Mouse (Mus musculus) heart, adult 2 months (tissue): Measurements from ENCODE around the gene Plekha8. TPM values are rescaled to one million over a fixed set of nuclear protein-coding genes. Genes with fewer than 3 reads are reported as not detected.

Experiments used
- DNase-seq, 2 experiments: peaks; one replicate each; pipeline ENCODE4 v3.0.0; 2021
- H3K27ac ChIP-seq: fragments of 200-600 bp; 2 replicates; pipeline ENCODE4 v1.8.1; 2022
- H3K27me3 ChIP-seq: fragments of 200-500 bp; 2 replicates; pipeline ENCODE4 v1.6.1; 2012; ENCODE audit warnings: mild to moderate bottlenecking, low read length, inconsistent platforms, mixed read lengths; ENCODE audit not compliant: control insufficient read depth, insufficient read depth
- H3K36me3 ChIP-seq: fragments of 200-500 bp; 2 replicates; pipeline ENCODE4 v1.6.1; 2012; ENCODE audit warnings: low read length, inconsistent platforms; ENCODE audit not compliant: control insufficient read depth, insufficient read depth
- H3K4me1 ChIP-seq: fragments of 200-500 bp; 2 replicates; pipeline ENCODE4 v1.6.1; 2011; ENCODE audit warnings: low read length; ENCODE audit not compliant: control insufficient read depth, insufficient read depth
- H3K4me3 ChIP-seq: fragments of 200-600 bp; 2 replicates; pipeline ENCODE4 v1.8.1; 2022
- H3K79me2 ChIP-seq: fragments of 200-500 bp; replicated peaks from 2 replicates; pipeline ENCODE4 v1.6.1; 2012; ENCODE audit warnings: mild to moderate bottlenecking, inconsistent platforms, low read length, moderate library complexity, mixed read lengths; ENCODE audit not compliant: control insufficient read depth, insufficient read depth
- H3K9ac ChIP-seq: fragments of 200-500 bp; 2 replicates; pipeline ENCODE4 v1.6.1; 2012; ENCODE audit warnings: low read depth, mild to moderate bottlenecking, control low read depth, inconsistent platforms, low read length, mixed read lengths
- CTCF ChIP-seq: fragments of 200-600 bp; IDR thresholded peaks from 2 replicates; pipeline ENCODE4 v1.8.1; 2022; ENCODE audit warnings: antibody characterized with exemption, mild to moderate bottlenecking, moderate library complexity
- EP300 ChIP-seq: fragments of 200-500 bp; IDR thresholded peaks from 2 replicates; pipeline ENCODE4 v1.6.1; 2011; ENCODE audit warnings: low read depth, low read length, control low read depth; ENCODE audit not compliant: insufficient read depth
- POLR2A ChIP-seq: fragments of 200-500 bp; IDR thresholded peaks from 2 replicates; pipeline ENCODE4 v1.6.1; 2011; ENCODE audit warnings: mild to moderate bottlenecking, low read depth, low read length, control low read depth; ENCODE audit not compliant: insufficient read depth
- WGBS: fragments of 180-500 bp; shearing (Covaris S2); methylation state at CpG from one replicate; pipeline ENCODE4 v1.1.7; 2018; 5-methylcytosine and 5-hydroxymethylcytosine counted together
- intact Hi-C: fragments of 180-260 bp; cut with DNase I; formaldehyde crosslinking; loops from one replicate; pipeline ENCODE4 v1.15.1; 2025
- long read RNA-seq: library from polyadenylated mRNA; stranded (forward); transcript quantifications from one replicate; pipeline ENCODE4 v2.0.0, GENCODE M21; 2021
- polyA plus RNA-seq: library from polyadenylated mRNA; depleted of rRNA; stranded (reverse); fragments of >200 nt; gene quantifications from 2 replicates; pipeline ENCODE4 v1.2.3, GENCODE M21; 2012; rRNA removed
- total RNA-seq, 2 experiments: library from RNA; stranded (reverse); gene quantifications; 2 replicates each; pipeline ENCODE4 v1.2.3; 2021

Plekha8 gene
- total RNA-seq (1 to 10 TPM; 9.0 to 9.7 TPM), polyA plus RNA-seq (2.6 and 5.4 TPM in 2 replicates)
- long read RNA-seq, full-length matches to known transcripts, result 5 of 8 reads
- long read RNA-seq, partial matches to known transcripts, result 1 of 8 reads
- long read RNA-seq, other reads (novel, unspliced or antisense), result 2 of 8 reads

- intact Hi-C loops, result loop anchor here (5.0 to 10.0 kb wide), 2 partner anchors 200 to 223 kb away; partner anchors contain the start of gene Znrf2
- H3K27ac ChIP-seq, result peak within 1 kb of the TSS; percentile 81
- under 1% methylated on average over 47 of the region's 49 CpGs for whole genome bisulfite sequencing
- peaks cover 2% of the 10 kb centered on the region for H3K4me1 ChIP-seq
- H3K4me3 ChIP-seq, result peak within 1 kb of the TSS; percentile 91
- no peaks in the 10 kb centered on the region for H3K27me3 ChIP-seq
- no peaks in the 10 kb centered on the region for H3K79me2 ChIP-seq
- no peaks in the 10 kb centered on the region for H3K36me3 ChIP-seq
- TF ChIP-seq CTCF (peak; percentile 61), EP300 (0 out of 2 replicates have a peak, but pooled peaks have one; percentile 21), POLR2A (peak; percentile 46)
- peak within 1 kb of the TSS; percentile 92 for H3K9ac ChIP-seq
- DNase-seq, result peak; percentile 96 to 97
Measured at GRCm38 (mm10) chr6:54594469-54595329, at the start of gene Plekha8. Plekha8 (plus strand) TSS chr6:54595111.

GRCm38 (mm10) chr6:54548314-54549019 lies 46.4 kb upstream of the Plekha8 start:
- 40% methylated on average over 13 of the region's 13 CpGs for WGBS
- TF ChIP-seq CTCF (no peak), EP300 (no peak), POLR2A (no peak)

GRCm38 (mm10) chr6:54549311-54549710 lies 45.6 kb upstream of the Plekha8 start:
- H3K36me3 ChIP-seq, result no peaks in the 10 kb centered on the region
- H3K27ac ChIP-seq, result no peak overlapping the region
- intact Hi-C loops, result no loop called here
- no peak overlapping the region for H3K9ac ChIP-seq
- no peak for TF ChIP-seq EP300
- no peak for TF ChIP-seq CTCF
- no peak for TF ChIP-seq POLR2A
- H3K4me1 ChIP-seq, result peaks cover 3% of the 10 kb centered on the region; the same call in 1 of the 2 replicates
- no peaks in the 10 kb centered on the region for H3K79me2 ChIP-seq
- no peak for DNase-seq
- no peaks in the 10 kb centered on the region for H3K27me3 ChIP-seq
- no peak overlapping the region for H3K4me3 ChIP-seq
- 51% methylated on average over 4 of the region's 4 CpGs for WGBS

More at GRCm38 (mm10) chr6:54548314-54549019, 46.4 kb upstream of the Plekha8 start:
- H3K9ac ChIP-seq, result no peak overlapping the region
- no peaks in the 10 kb centered on the region for H3K79me2 ChIP-seq
- no peak overlapping the region for H3K4me3 ChIP-seq
- peaks cover 3% of the 10 kb centered on the region; the same call in 1 of the 2 replicates for H3K4me1 ChIP-seq
- no peak for DNase-seq
- H3K27me3 ChIP-seq, result no peaks in the 10 kb centered on the region
- H3K36me3 ChIP-seq, result no peaks in the 10 kb centered on the region
- no peak overlapping the region for H3K27ac ChIP-seq
- intact Hi-C loops, result no loop called here

GRCm38 (mm10) chr6:54550801-54551323 lies 44.0 kb upstream of the Plekha8 start:
- Histone ChIP-seq H3K4me3 (no peak overlapping the region), H3K27me3 (no peaks in the 10 kb centered on the region), H3K27ac (no peak overlapping the region), H3K9ac (no peak overlapping the region), H3K4me1 (peaks cover 3% of the 10 kb centered on the region), H3K79me2 (no peaks in the 10 kb centered on the region), H3K36me3 (no peaks in the 10 kb centered on the region)
- intact Hi-C loops, result no loop called here
- DNase-seq, result no peak
- TF ChIP-seq POLR2A, result no peak
- 66% methylated on average over 7 of the region's 7 CpGs for WGBS

GRCm38 (mm10) chr6:54552721-54553413 lies 42.0 kb upstream of the Plekha8 start:
- intact Hi-C loops, result no loop called here
- Histone ChIP-seq H3K79me2 (no peaks in the 10 kb centered on the region), H3K27me3 (no peaks in the 10 kb centered on the region), H3K4me3 (no peak overlapping the region), H3K9ac (no peak overlapping the region), H3K27ac (no peak overlapping the region), H3K36me3 (no peaks in the 10 kb centered on the region), H3K4me1 (peaks cover 3% of the 10 kb centered on the region)
- TF ChIP-seq EP300 (no peak), POLR2A (no peak), CTCF (no peak)
- no peak for DNase-seq
- 90% methylated on average over 9 of the region's 9 CpGs for WGBS
